Mouse (Mus musculus) A20 (cell line): Measurements from ENCODE around the gene Srarp.

ENCODE experiments used
- DNase-seq: peaks from one replicate; pipeline ENCODE4 v3.0.0-alpha.2; 2011; ENCODE audit warnings: low read depth, low spot score

Srarp gene

DNA sequence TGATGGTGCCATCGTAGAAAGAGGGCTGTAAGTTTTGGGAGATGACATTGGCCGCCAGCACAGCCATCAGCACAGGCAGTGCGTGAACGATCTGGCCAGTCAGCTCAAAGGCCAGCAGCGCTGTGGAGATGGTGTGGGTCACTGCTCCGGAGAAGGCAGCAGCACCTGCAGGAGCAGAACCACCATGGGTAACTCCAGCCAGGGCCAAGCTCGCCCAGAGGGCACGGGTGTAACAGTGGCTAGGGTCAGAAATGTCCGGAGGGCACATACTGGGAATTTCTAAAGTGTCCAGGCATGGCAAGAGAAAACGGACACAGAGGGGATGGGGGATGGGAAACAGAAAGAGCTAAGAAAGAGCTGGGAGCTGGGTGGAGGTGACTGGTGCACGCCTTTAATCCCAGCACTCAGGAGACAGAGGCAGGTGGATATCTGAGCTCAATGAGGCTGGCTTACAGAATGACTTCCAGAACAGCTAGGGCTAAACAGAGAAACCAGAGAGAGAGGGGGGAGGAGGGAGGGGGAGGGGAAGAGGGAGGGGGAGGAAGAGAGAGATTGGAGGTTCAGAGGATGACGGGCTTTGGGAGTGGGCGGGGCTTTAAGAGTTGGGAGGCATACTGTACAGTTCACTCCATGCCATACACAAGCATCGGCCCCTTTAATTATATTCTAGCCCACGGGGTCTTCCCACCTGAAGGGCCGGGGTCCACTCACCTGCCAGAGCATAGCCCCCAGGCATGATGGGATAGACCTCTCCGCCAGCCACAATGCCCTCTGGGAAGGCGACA lies 46.3 kb downstream of the Srarp start:
- no peak for DNase-seq

DNA sequence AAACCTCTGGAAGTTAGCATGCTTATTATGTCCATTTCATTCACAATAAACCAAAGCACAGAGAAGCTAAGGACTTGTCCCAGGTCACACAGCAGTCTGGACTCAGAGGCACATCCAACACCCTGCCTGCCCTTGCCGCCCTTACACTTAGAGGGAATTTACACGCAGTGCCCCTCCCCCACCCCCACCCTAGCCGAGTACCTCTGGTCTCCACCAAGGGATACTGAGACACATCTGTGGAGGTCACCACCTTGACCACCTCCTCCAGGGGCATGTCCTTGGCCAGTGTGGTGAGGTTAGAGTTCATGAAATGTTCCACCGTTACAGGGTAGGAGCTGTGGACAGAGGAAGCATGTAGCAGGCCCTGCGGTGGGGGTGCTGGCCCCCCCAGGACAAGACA lies 48.0 kb downstream of the Srarp start:
- DNase-seq, result no peak

DNA sequence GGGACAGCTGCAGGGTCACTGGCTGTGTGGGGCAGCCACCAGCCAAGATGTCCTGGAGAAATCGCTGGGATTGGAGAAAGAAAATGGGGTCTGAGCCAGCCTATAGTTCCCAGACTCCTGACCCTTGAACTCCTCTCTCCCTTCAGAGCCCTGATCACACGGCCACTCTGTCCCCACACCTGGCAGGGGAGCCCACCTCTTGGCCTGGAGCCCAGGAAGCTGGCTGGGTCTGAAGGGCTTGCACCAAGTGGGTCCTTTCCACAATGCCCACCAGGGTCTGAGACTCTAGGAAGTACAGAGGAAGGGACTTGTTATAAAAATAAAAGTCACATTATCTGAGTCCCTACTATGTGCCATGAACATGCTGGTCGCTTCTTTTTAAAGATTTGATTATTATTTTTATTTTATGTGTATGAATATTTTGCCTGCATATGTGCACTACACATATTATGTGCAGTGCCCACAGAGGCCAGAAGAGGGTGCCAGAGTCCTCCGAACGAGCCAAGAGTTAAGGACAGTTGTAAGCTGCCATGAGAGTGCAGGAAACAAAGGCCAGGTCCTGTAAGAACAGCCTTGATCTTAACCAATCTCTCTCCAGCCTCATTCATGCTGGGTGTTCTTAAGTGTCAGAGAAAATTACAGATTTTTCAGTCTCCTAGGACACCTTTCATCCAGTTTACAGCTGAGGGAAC lies 48.7 kb downstream of the Srarp start:
- peak; percentile 75 for DNase-seq

- peak; percentile 10 for DNase-seq
Observed at GRCm38 (mm10) chr4:141386150-141386549, 49.8 kb downstream of the Srarp start.

- peak; percentile 75 for DNase-seq
Observed at GRCm38 (mm10) chr4:141385275-141385674, 50.6 kb downstream of the Srarp start.
